Mouse (Mus musculus) embryo, embryonic 10.5 days (tissue): Measurements from ENCODE around the gene Tdrd12.
A peak's percentile ranks its signal among the peaks of the same experiment; 100 is the strongest.
"Not testable (repeated sequence)": the region's sequence is repeated elsewhere in the genome, so short reads cannot be mapped to it uniquely, and the experiment has no call there.

Experiments
- DNase-seq: peaks from one replicate; pipeline ENCODE4 v3.0.0-alpha.2; 2015; ENCODE audit warnings: low spot score

The Tdrd12 gene

GRCm38 (mm10) chr7:35537562-35537961 is at the start of gene Tdrd12:
Gene Tdrd12, minus strand, starts transcription at chr7:35537745.
- DNase-seq: no peak

- DNase-seq: no peak
Observed at GRCm38 (mm10) chr7:35586906-35587445, 49.4 kb upstream of the Tdrd12 start.

- peak; percentile 99 for DNase-seq
Observed at GRCm38 (mm10) chr7:35586055-35586905, 48.7 kb upstream of the Tdrd12 start, which contains the start of gene Ankrd27. Gene Ankrd27, plus strand, starts transcription at chr7:35586244.

- peak; percentile 84 for DNase-seq
Observed at GRCm38 (mm10) chr7:35585191-35586054, 47.9 kb upstream of the Tdrd12 start, which contains the start of gene Rgs9bp. Gene Rgs9bp, minus strand, starts transcription at chr7:35585582.

- peak; percentile 55 for DNase-seq
Observed at GRCm38 (mm10) chr7:35584786-35585190, 47.2 kb upstream of the Tdrd12 start.

- peak; percentile 29 for DNase-seq
Observed at GRCm38 (mm10) chr7:35584068-35584785, 46.7 kb upstream of the Tdrd12 start.

GRCm38 (mm10) chr7:35583476-35584025 is 46.0 kb upstream of the Tdrd12 start:
- DNase-seq: peak; percentile 43

- peak; percentile 36 for DNase-seq
Observed at GRCm38 (mm10) chr7:35582719-35583118, 45.2 kb upstream of the Tdrd12 start.

GRCm38 (mm10) chr7:35579849-35580248 is 42.3 kb upstream of the Tdrd12 start:
- DNase-seq: peak; percentile 78

- not testable (repeated sequence) for DNase-seq
Observed at GRCm38 (mm10) chr7:35570883-35571282, 33.3 kb upstream of the Tdrd12 start.

GRCm38 (mm10) chr7:35569724-35570123 is 32.2 kb upstream of the Tdrd12 start:
- DNase-seq: not testable (repeated sequence)

- DNase-seq: not testable (repeated sequence)
Observed at GRCm38 (mm10) chr7:35565965-35566364, 28.4 kb upstream of the Tdrd12 start.

GRCm38 (mm10) chr7:35564872-35565271 is 27.3 kb upstream of the Tdrd12 start:
- DNase-seq: not testable (repeated sequence)

- DNase-seq: no peak
Observed at GRCm38 (mm10) chr7:35564067-35564865, 26.7 kb upstream of the Tdrd12 start.

- no peak for DNase-seq
Observed at GRCm38 (mm10) chr7:35563071-35563470, 25.5 kb upstream of the Tdrd12 start.

GRCm38 (mm10) chr7:35559838-35560237 is 22.3 kb upstream of the Tdrd12 start:
- no peak for DNase-seq

- no peak for DNase-seq
Observed at GRCm38 (mm10) chr7:35558681-35559080, 21.1 kb upstream of the Tdrd12 start.

GRCm38 (mm10) chr7:35557577-35557976 is 20.0 kb upstream of the Tdrd12 start:
- no peak for DNase-seq

GRCm38 (mm10) chr7:35556905-35557304 is 19.4 kb upstream of the Tdrd12 start:
- DNase-seq: no peak

GRCm38 (mm10) chr7:35556205-35556603 is 18.7 kb upstream of the Tdrd12 start, which contains the start of gene Nudt19:
Gene Nudt19, minus strand, starts transcription at chr7:35556304.
- DNase-seq: no peak
